Mouse (Mus musculus) ES-CJ7 (cell line): ENCODE data around the gene Fam114a1.

Experiments
- DNase-seq: peaks from one replicate; pipeline ENCODE4 v3.0.0; 2011; ENCODE audit warnings: low read depth, low spot score

The Fam114a1 gene

DNA sequence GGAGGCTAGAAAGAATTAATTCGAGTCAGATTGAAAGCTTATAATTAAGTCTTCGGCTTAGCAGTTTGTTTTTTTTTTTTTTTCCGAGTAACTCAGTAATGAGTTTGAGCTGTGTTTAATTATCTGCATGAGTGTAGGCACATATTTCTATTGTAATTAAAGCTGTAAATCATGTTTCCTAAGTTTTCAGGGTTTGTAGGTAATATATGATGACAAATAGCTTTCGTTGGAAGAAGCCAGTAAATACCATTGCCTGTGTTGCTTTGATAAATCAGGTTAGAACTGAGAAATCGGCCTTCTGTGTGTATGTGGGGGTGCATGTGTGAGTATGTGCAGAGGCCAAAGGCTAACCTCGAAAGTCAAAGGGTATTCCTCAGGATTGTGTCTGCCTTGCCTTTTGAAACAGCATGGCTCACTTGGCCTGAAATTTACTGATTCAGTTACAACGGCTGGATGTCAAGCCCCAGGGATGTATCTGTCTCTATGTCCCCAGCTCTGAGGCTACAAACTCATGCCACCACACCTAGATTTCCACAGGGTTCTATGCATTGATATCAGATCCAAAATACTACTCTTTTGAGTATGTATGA lies 34.2 kb downstream of the Fam114a1 start:
- DNase-seq: no peak

DNA sequence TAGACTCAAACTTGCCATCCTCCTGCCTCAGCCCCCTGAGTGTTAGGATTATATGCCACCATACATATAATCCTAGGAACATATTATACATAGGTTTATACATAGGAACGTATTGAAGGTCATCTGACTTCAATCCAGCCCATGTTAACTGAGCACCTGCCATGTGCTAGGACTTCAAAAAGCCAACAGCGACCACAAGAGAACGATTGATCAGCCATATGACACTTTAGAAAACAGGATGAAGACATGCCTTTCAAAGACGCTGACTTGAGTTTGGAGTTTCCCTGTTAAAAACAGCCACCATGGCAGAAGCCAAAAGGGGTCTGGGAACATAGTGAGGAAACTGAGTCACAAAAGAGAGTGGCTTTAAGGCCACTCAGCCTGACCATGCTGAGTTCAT lies 35.4 kb downstream of the Fam114a1 start:
- DNase-seq: no peak

DNA sequence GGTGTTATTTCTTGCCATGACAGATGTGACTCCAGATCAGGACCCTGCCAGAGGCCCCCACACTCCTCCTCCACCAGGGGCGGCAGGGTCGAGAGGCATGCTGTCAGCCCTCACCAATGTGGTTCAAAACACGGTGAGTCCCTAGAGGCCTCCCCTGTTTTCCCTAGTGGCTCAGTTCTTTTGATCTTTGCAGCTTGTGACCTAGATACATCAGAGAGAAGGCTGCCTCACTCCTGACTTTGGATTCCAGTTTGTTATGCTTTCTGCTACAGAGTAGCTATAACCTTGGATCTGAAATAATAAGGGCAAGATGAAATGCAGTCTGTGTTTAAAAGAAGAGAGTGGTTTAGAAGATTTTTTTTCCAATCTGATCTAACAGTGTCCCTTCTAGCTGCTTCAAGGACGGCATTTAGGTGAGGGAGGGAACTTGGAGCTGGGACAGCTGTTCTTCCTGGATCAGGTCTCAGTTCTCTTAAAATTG lies 36.2 kb downstream of the Fam114a1 start:
- DNase-seq: no peak

DNA sequence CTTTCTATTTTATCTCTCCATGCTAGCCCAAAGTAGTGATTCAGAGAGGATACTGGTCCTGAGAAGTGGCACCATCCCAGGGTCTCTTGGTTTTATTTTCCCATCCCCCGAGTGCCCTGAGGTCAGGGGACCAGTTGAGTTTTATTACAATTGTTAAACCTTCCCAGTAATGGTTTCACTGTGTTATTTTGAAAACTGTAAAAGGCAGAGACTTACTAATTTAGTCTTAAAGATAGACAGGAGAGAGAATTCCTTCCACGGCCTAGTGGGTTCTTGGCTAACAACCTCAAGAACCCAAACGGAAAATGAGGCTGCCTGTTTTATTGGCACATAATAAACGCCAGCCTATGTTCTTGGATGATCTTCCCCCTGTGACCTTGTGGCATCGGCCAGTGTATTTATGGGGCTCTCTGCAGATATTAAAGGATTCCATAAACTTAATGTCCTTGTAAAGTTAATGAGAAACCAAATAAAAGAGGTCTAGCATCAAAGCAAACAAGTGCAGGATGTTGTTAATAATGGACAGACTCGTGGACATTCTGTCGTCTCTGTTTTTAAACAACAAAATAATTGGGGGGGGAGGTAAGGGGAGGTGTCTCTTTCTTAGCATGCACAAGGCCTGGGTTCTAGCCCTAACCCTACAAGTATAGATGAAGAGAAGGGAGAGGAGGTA lies 42.2 kb downstream of the Fam114a1 start:
- no peak for DNase-seq

- no peak for DNase-seq
These were observed 45.6 kb downstream of the Fam114a1 start for GRCm38 (mm10) chr5:65015508-65015907.

- DNase-seq: no peak
These were observed 49.2 kb downstream of the Fam114a1 start for GRCm38 (mm10) chr5:65019109-65019508.

GRCm38 (mm10) chr5:65019823-65020222 lies 50.0 kb downstream of the Fam114a1 start:
- peak; percentile 39 for DNase-seq

DNA sequence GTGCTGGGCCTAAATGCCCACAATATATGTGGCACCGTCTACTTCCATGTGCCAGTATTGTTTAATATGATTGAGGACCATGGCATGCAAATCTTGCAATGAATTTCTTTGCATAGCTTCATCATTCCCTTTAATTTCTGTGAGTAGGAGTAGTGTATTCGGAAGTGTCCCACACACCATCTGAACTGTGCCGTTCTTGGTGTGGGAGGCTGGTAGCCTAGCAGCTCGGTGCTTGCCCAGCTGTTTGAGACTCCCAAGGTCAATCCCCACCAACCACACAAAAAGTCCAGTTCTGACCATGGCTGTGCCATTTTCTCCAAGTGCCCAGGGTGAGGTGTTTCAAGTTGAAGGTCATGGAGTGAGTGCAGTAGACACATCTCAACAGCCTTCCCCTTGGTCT lies 52.1 kb downstream of the Fam114a1 start:
- DNase-seq: no peak

DNA sequence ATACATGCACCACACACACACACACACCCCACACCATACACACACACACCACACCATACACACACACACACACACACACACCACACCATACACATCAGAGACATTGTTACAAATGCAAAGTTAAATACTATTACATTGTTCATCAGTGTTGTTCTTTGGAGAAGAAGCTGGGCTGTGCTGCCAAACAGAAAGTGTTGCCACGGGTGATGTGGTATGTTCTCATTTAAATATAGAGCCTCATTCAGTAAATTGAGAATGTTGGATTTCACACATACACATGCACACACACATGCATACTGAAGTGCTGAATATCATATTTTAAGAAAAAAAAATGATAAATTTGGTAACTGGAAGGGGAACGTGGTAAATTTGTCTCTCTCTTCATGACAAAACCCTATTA lies 54.8 kb downstream of the Fam114a1 start:
- DNase-seq: no peak

DNA sequence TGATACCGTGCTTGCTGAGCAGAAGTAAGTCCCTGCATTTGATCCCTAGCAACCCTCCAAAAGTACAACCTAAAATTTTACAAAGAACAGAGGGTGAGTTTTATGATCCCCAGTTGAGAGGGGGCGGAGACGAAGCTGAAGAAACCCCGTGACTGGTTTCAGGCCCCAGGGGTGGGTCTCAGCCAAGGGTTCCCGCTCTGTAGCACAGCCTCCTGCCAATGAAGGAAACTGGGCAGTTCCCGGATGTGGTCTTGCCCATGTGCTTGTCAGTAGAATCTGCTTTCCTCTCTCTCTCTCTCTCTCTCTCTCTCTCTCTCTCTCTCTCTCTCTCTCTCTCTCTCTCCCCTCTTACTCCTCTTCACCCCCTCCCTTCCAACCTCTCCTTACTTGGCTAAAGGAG lies 56.0 kb downstream of the Fam114a1 start:
- no peak for DNase-seq

GRCm38 (mm10) chr5:65026776-65027175 lies 56.9 kb downstream of the Fam114a1 start:
- no peak for DNase-seq

DNA sequence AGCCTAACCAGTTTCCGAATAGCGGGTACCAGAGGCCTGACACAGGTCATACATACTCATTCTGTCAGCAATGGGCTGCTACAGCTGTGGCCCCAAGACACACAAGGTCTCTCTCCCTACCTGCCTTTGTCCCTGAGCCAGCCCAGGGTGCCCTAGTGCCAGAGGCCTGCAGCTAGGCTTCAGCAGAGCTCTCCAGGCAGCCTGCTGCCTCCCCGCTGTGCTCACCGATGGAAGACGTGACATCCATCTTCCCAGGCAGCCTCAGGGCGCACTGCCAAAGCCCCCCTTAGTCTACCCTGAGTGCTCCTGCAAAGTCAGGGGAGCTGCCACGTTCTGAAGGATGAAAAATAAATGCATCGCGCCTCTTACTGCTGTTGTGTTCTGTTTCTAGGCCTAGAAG lies 58.1 kb downstream of the Fam114a1 start:
- no peak for DNase-seq

DNA sequence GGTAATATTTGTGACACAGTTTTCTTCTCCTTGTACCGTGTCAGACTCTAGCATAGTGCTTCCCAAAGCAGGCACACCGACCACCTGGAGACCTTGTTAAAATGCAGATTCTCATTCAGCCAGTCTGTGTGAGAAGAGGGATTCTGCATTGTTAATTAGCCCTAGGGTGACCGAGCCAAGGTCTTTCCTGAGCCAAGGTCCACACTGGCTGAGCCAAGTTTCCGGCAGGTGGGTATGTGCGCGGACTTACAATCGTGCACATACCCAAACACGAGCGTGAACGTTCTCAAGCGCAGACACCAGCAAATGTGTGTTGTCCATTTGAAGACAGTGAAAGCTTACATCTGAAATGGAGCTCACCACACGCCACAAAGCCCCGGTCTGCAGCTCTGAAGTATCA lies 66.7 kb downstream of the Fam114a1 start:
- DNase-seq: peak; percentile 33

- no peak for DNase-seq
These were observed 68.4 kb downstream of the Fam114a1 start for GRCm38 (mm10) chr5:65038305-65038704.

DNA sequence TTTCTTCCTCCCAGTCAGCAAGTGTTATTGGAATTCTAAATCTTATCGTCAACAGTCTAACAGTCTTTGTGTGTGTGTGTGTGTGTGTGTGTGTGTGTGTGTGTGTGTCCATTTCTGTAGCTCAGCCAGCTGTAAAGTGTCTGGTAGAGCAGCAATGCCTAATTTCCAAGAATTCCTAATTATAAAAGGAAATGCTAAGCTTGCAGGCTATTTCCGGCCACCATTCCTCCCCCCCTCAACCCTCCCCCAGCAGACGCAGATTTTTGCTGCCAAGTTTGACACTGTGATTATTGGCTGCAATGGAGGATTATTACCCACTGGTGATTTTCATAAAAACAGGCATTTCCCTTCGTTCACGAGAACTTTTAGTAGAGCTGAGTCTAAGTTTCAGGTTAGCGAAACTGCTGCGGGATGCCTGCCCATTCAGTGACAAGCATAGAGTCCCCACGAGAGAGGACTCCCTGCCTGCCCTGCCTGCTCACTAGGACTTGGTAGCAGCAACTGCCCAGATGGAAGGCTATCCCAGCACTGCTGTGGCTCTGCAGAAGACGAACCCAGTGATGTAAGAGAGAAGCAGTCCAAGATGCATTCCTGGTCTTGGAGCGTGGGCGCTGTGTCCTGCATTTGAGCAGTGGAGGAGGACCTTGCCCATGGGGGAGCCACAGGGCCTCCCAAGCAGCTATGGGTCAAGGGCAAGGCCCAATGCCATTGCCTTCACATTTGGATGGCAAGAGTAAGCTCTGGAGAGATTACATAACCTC lies 69.1 kb downstream of the Fam114a1 start:
- DNase-seq: no peak

DNA sequence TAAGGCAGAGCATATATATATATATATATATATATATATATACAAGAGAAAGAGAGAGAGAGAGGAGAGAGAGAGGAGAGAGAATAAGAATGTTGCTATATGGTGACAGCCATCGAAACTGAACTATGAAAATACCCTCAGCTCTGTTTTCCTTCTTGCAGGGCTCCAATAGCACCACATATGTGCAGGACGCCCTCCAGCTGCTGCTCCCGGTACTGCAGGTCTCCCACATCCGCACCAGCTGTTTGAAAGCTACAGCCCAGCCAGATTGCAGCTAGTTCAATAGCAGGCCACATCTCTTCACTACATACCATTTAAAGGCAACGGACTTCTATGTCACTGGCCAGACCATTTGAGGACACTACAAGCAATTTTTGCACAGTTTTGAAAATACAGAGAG lies 70.6 kb downstream of the Fam114a1 start:
- DNase-seq: peak; percentile 33

DNA sequence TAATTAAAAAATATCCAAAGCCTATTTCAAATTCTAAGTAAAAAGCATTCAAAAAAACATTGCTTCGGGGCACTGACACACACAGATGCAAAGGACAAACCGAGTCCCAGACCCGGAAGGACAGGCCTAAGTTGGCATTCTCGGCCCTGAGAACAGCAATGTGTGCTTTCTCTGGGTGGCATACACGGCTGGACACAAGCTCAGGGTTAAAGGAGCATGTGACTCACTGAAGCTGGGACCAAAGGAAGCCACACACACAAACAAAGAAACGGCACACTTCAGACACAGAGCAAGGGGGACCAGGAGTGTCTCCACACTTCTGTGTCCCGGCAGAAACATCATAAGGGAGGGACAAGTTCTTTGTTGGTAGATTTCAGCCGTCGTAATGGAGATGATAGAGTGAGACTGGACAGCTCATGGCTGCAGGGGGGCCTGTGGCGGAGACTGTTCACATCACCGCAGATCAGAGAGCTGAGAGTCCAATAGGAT lies 73.6 kb downstream of the Fam114a1 start:
- no peak for DNase-seq

DNA sequence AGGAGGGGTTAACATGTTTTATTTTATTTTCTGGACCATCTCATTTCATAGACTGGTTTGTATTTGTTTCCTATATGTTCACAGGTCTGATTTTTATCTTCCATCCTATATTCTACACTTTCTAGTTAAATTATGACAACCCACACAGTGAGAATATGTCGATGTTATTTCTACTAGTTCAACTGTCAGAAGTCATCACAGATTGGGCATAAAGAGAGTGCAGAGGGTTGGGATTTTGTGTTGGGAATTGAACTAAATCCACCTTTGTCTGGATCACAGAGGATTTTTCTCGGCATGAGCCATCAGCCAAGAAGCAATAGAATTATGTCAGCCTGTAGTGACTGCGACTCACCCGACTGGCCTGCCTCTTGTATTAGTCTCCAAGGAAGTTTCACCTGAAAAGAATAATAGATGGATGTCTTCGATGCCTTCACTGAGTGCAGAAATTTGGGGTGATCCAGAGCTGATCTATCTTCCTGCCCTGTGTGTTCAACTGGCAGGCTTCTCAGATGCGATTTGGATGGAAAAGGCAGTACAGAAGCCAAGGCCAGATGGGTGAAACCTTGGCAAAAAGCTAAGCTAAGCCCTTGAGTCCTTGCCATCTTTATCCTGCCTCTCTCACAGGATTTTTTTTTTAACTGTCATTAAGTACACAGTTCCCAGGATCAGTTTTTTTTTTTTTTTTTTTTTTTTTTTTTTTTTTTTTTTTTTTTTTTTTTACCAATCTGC lies 75.9 kb downstream of the Fam114a1 start:
- DNase-seq: no peak

- DNase-seq: no peak
These were observed 76.8 kb downstream of the Fam114a1 start for GRCm38 (mm10) chr5:65046442-65047284.

GRCm38 (mm10) chr5:65047285-65047855 lies 77.5 kb downstream of the Fam114a1 start:
- no peak for DNase-seq

GRCm38 (mm10) chr5:65049880-65050279 lies 80.0 kb downstream of the Fam114a1 start:
- no peak for DNase-seq
